Mouse (Mus musculus): ENCODE measurements around the gene Kif3a. TPM values are rescaled to one million over a fixed set of nuclear protein-coding genes. Genes with fewer than 3 reads are reported as not detected.

Gene Kif3a
- total and polyA plus RNA-seq, 2 experiments from 2014 or later = 6.1 to 23.7 TPM

DNA sequence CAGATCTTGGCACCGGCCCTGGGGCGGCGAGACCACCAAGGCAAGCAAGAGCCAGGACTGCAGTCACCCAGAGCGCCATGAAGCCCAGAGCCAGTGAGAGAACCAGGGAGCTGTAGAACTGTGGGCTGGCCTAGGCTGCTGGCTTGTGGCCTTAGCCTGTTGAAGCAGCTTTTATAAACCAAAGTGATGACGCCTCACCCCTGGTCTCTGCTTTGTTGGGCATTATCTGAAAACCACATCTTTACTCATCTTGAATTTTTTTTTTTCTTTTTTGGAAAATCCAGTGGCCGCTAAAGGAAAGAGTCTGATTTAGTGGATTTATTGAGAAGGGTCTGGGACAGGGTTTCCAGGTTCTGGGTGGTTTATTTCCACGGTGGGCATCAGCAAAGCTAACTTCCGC, 67.4 kb downstream of the Kif3a start, which contains the start of gene Il13:
Gene Il13, minus strand, starts transcription at position 147 of the 400 bp plus-strand sequence.
- WGBS = 92% methylated on average over 8 of the region's 8 CpGs
- DNase-seq (ENCODE audit: low spot score) (no peak), ATAC-seq (ENCODE audit: insufficient read depth, low read depth) (no peak)
- H3K36me3 ChIP-seq (replicated peaks; ENCODE audit: control insufficient read depth, insufficient read depth, low read length) = no peaks in the 10 kb centered on the region
- H3K27me3 ChIP-seq (ENCODE audit: control insufficient read depth, insufficient read depth, low read length) = peaks cover 31% of the 10 kb centered on the region
- H3K27ac ChIP-seq (ENCODE audit: low read depth) = no peak within 1 kb of the TSS
- H3K4me3 ChIP-seq (ENCODE audit: low read depth, low read length) = no peak within 1 kb of the TSS
- H3K4me2 ChIP-seq (ENCODE audit: low read depth, low read length) = no peak within 1 kb of the TSS
- no peak for TF ChIP-seq EP300 (IDR thresholded peaks at IDR 0.05; ENCODE audit: low read depth)
- no peak for TF ChIP-seq CTCF (IDR thresholded peaks at IDR 0.05; ENCODE audit: low read depth)
- H3K9ac ChIP-seq (replicated peaks; ENCODE audit: low read depth, low read length) = no peak within 1 kb of the TSS
- no peaks in the 10 kb centered on the region for H3K9me3 ChIP-seq (replicated peaks; ENCODE audit: control insufficient read depth, low read length)
- 0 out of 2 replicates have a peak, but pooled peaks cover 4% of the 10 kb centered on the region for H3K4me1 ChIP-seq (ENCODE audit: control insufficient read depth, insufficient read depth)

DNA sequence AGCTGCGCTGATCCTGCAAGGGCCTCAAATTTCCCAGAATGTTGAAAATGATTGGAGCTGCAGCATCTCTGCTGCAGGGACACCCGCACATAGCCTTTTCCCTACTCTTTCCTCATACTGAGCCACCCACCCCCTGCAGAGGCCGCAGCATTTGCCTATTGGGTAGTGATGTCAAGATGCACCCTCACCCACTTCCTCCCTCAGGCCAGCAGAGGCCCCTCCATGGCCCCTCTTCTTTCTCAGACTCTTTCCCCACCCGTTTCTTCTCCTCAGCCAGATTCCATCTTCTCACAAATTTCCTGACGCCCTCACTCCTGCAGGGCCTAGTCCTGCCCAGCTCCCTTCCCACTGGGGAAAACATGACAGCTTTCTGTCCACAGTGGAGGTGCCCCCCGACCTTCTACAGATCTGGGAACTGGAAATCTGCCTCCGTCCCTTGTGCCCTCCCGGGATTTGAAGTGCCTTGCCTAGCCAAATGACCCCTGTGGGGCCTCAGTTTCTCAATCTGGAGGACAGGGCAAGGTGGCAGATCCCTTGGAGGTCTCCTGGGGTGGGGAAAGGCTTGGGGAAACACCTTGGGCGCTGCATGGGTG, 68.5 kb downstream of the Kif3a start:
- H3K4me2 ChIP-seq (ENCODE audit: low read depth, low read length) = peak overlapping the region; percentile 65
- H3K9me3 ChIP-seq (replicated peaks; ENCODE audit: control insufficient read depth, low read length) = no peaks in the 10 kb centered on the region
- TF ChIP-seq EP300 (IDR thresholded peaks at IDR 0.05; ENCODE audit: low read depth) = no peak
- no peak for TF ChIP-seq CTCF (IDR thresholded peaks at IDR 0.05; ENCODE audit: low read depth)
- WGBS = 55% methylated on average over 9 of the region's 9 CpGs
- H3K4me3 ChIP-seq (ENCODE audit: low read depth, low read length) = peak overlapping the region; percentile 43
- peaks cover 31% of the 10 kb centered on the region for H3K27me3 ChIP-seq (ENCODE audit: control insufficient read depth, insufficient read depth, low read length)
- DNase-seq (ENCODE audit: low spot score) (no peak), ATAC-seq (ENCODE audit: insufficient read depth, low read depth) (no peak)
- H3K9ac ChIP-seq (replicated peaks; ENCODE audit: low read depth, low read length) = no peak overlapping the region
- H3K27ac ChIP-seq (ENCODE audit: low read depth) = no peak overlapping the region
- H3K36me3 ChIP-seq (replicated peaks; ENCODE audit: control insufficient read depth, insufficient read depth, low read length) = no peaks in the 10 kb centered on the region
- H3K4me1 ChIP-seq (ENCODE audit: control insufficient read depth, insufficient read depth) = 0 out of 2 replicates have a peak, but pooled peaks cover 4% of the 10 kb centered on the region

GRCm38 (mm10) chr11:53636183-53636646, 69.0 kb downstream of the Kif3a start:
- Histone ChIP-seq H3K4me3 (ENCODE audit: low read depth, low read length) (peak overlapping the region; percentile 43), H3K36me3 (replicated peaks; ENCODE audit: control insufficient read depth, insufficient read depth, low read length) (no peaks in the 10 kb centered on the region), H3K27ac (ENCODE audit: low read depth) (no peak overlapping the region), H3K4me2 (ENCODE audit: low read depth, low read length) (peak overlapping the region; percentile 65), H3K27me3 (ENCODE audit: control insufficient read depth, insufficient read depth, low read length) (peaks cover 31% of the 10 kb centered on the region), H3K4me1 (ENCODE audit: control insufficient read depth, insufficient read depth) (0 out of 2 replicates have a peak, but pooled peaks cover 4% of the 10 kb centered on the region), H3K9ac (replicated peaks; ENCODE audit: low read depth, low read length) (no peak overlapping the region), H3K9me3 (replicated peaks; ENCODE audit: control insufficient read depth, low read length) (no peaks in the 10 kb centered on the region)
- TF ChIP-seq EP300 (IDR thresholded peaks at IDR 0.05; ENCODE audit: low read depth) = no peak
- no peak for TF ChIP-seq CTCF (IDR thresholded peaks at IDR 0.05; ENCODE audit: low read depth)
- DNase-seq (ENCODE audit: low spot score) (no peak), ATAC-seq (ENCODE audit: insufficient read depth, low read depth) (no peak)
- 3% methylated on average over 40 of the region's 40 CpGs for WGBS

- Histone ChIP-seq H3K4me1 (ENCODE audit: control insufficient read depth, insufficient read depth) (0 out of 2 replicates have a peak, but pooled peaks cover 4% of the 10 kb centered on the region), H3K27ac (ENCODE audit: low read depth) (no peak overlapping the region), H3K4me3 (ENCODE audit: low read depth, low read length) (no peak overlapping the region), H3K36me3 (replicated peaks; ENCODE audit: control insufficient read depth, insufficient read depth, low read length) (no peaks in the 10 kb centered on the region), H3K4me2 (ENCODE audit: low read depth, low read length) (no peak overlapping the region), H3K9ac (replicated peaks; ENCODE audit: low read depth, low read length) (no peak overlapping the region), H3K27me3 (ENCODE audit: control insufficient read depth, insufficient read depth, low read length) (peaks cover 31% of the 10 kb centered on the region), H3K9me3 (replicated peaks; ENCODE audit: control insufficient read depth, low read length) (no peaks in the 10 kb centered on the region)
- DNase-seq (ENCODE audit: low spot score) (no peak), ATAC-seq (ENCODE audit: insufficient read depth, low read depth) (no peak)
- WGBS = 25% methylated on average over 21 of the region's 21 CpGs
- no peak for TF ChIP-seq CTCF (IDR thresholded peaks at IDR 0.05; ENCODE audit: low read depth)
- TF ChIP-seq EP300 (IDR thresholded peaks at IDR 0.05; ENCODE audit: low read depth) = no peak
Observed at GRCm38 (mm10) chr11:53637046-53637802, 70.0 kb downstream of the Kif3a start.

DNA sequence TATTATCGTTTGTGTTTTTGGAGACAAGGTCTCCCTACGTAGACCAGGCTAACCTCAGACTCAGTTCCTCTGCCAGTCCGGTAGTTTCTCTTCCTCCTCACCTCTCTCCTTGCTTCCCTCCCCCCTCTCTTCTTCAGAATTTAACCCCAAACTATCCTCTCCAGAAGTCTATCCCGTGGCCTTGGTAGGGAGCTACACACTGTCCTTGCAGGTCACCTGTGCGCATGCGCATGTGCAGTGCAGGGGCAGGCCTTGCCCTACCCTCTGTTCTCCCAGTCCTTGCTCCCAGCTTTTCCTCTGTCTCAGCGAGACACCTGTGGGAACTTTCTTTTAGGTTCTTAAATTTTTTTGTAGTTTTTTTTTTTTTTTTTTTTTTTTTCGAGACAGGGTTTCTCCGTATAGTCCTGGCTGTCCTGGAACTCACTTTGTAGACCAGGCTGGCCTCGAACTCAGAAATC, 70.7 kb downstream of the Kif3a start:
- no peak for DNase-seq (ENCODE audit: low spot score)
- 81% methylated on average over 10 of the region's 10 CpGs for WGBS
- TF ChIP-seq EP300 (IDR thresholded peaks at IDR 0.05; ENCODE audit: low read depth) (no peak), CTCF (IDR thresholded peaks at IDR 0.05; ENCODE audit: low read depth) (no peak)

More for the DNA sequence above, 70.7 kb downstream of the Kif3a start:
- H3K4me3 ChIP-seq (ENCODE audit: low read depth, low read length) = no peak overlapping the region
- H3K36me3 ChIP-seq (replicated peaks; ENCODE audit: control insufficient read depth, insufficient read depth, low read length) = no peaks in the 10 kb centered on the region
- H3K4me1 ChIP-seq (ENCODE audit: control insufficient read depth, insufficient read depth) = 0 out of 2 replicates have a peak, but pooled peaks cover 4% of the 10 kb centered on the region
- no peaks in the 10 kb centered on the region for H3K9me3 ChIP-seq (replicated peaks; ENCODE audit: control insufficient read depth, low read length)
- no peak overlapping the region for H3K9ac ChIP-seq (replicated peaks; ENCODE audit: low read depth, low read length)
- H3K4me2 ChIP-seq (ENCODE audit: low read depth, low read length) = no peak overlapping the region
- H3K27ac ChIP-seq (ENCODE audit: low read depth) = no peak overlapping the region
- ATAC-seq (ENCODE audit: insufficient read depth, low read depth) = no peak
- peaks cover 31% of the 10 kb centered on the region for H3K27me3 ChIP-seq (ENCODE audit: control insufficient read depth, insufficient read depth, low read length)

Measured in heart, postnatal 0 days (tissue).